Mouse (Mus musculus) limb, embryonic 15.5 days (tissue): ENCODE results near the gene Tspan18. TPM values are rescaled to one million over a fixed set of nuclear protein-coding genes. Genes with fewer than 3 reads are reported as not detected.

Experiments
- ATAC-seq: fragments of 200-750 bp; cut with Nextera tagmentation; 2 replicates; pipeline ENCODE4 v1.8.0; 2017; ENCODE audit warnings: low read depth, moderate TSS enrichment; ENCODE audit not compliant: insufficient number of reproducible peaks, low FRiP score, low TSS enrichment
- H3K27ac ChIP-seq: fragments of 300-500 bp; sonication (generic); 2 replicates; pipeline ENCODE4 v1.5.1; 2015; ENCODE audit warnings: moderate library complexity, mild to moderate bottlenecking, inconsistent platforms
- H3K27me3 ChIP-seq: fragments of 300-500 bp; sonication (generic); 2 replicates; pipeline ENCODE4 v1.6.1; 2015; ENCODE audit warnings: inconsistent platforms
- H3K36me3 ChIP-seq: fragments of 300-500 bp; sonication (generic); 2 replicates; pipeline ENCODE4 v1.6.1; 2015; ENCODE audit warnings: inconsistent platforms
- H3K4me1 ChIP-seq: fragments of 300-500 bp; sonication (generic); 2 replicates; pipeline ENCODE4 v1.6.1; 2015; ENCODE audit warnings: inconsistent platforms
- H3K4me2 ChIP-seq: fragments of 300-500 bp; sonication (generic); 2 replicates; pipeline ENCODE4 v1.6.1; 2015; ENCODE audit warnings: mild to moderate bottlenecking, inconsistent platforms
- H3K4me3 ChIP-seq: fragments of 300-500 bp; sonication (generic); 2 replicates; pipeline ENCODE4 v1.5.1; 2015; ENCODE audit warnings: mild to moderate bottlenecking, inconsistent platforms
- H3K9ac ChIP-seq: fragments of 300-500 bp; sonication (generic); 2 replicates; pipeline ENCODE4 v1.6.1; 2015; ENCODE audit warnings: inconsistent platforms
- H3K9me3 ChIP-seq: fragments of 300-500 bp; sonication (generic); 2 replicates; pipeline ENCODE4 v1.6.1; 2016; ENCODE audit warnings: inconsistent platforms
- WGBS: fragments of 180-500 bp; shearing (Covaris S2); methylation state at CpG from one replicate; pipeline ENCODE4 v1.1.7; 2015; 5-methylcytosine and 5-hydroxymethylcytosine counted together
- polyA plus RNA-seq: library from polyadenylated mRNA; unstranded; fragments of >200 nt; fragmentation: Nextera tagmentation; extraction: Ambion mirVana; gene quantifications from 2 replicates; pipeline ENCODE4 v1.2.1, GENCODE M21; 2015

Gene Tspan18
- polyA plus RNA-seq, 1 experiment from 2014 or later = 18.8 TPM

DNA sequence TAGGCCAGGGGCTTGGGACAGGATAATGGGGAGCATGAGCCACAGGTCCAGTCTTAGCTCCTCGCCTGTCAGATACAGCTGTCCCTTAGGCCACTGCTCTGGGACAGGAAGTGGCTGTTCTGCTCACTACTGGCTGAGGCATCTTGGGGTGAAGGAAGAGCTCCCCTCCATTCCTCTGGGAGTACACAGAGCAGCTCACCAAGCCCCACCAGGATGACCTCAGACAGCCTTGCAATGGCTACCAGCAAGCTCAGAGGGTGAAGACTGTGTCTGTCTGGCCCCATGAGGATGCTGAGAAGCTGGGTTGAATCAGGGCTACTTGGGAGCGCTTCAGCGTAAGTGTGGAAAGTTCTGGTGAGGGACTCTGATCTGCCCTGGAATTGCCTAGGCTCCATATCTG is 132.3 kb downstream of the Tspan18 start:
- peaks cover 24% of the 10 kb centered on the region for H3K4me1 ChIP-seq
- no peak for ATAC-seq
- 88% methylated on average over 3 of the region's 3 CpGs for WGBS
- no peaks in the 10 kb centered on the region for H3K27me3 ChIP-seq
- H3K36me3 ChIP-seq = peaks cover 10% of the 10 kb centered on the region; the same call in 1 of the 2 replicates
- no peaks in the 10 kb centered on the region for H3K9me3 ChIP-seq
- no peak overlapping the region for H3K4me3 ChIP-seq
- H3K4me2 ChIP-seq = no peak overlapping the region
- no peak overlapping the region for H3K27ac ChIP-seq
- no peak overlapping the region for H3K9ac ChIP-seq

DNA sequence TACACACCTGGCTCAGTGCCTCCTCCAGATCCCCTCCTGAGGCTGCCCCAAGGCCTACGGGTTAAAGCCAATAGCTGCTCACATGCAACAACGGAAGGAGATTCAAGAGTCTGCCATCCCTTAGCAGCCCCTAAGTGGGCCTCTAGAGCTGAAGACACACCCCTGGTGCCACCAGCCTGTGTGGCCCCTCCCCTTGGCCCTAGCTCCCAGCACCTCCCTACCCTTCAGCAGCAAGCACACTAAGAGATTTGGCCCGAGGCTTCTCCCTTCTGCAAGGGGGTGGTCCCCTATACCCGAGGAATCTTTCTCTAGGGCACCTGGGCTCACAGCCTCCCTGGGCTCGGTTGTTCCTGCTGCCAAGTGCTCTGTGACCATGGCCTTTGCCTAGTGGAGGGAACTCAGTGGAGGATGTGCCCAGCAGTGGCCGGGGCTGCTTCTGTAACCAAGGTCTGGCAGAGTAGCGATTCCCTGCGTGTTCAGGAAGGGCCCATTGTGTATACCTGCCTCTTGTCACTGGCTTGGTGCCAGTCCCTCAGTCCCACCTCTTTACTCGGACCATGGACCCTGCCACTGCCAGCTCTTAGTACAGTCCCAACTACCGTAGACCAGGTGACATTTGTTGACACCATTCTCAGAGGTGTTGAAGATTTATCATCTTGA is 133.5 kb downstream of the Tspan18 start:
- no peak for ATAC-seq
- Histone ChIP-seq H3K4me1 (peaks cover 24% of the 10 kb centered on the region), H3K36me3 (peaks cover 10% of the 10 kb centered on the region; the same call in 1 of the 2 replicates), H3K9me3 (no peaks in the 10 kb centered on the region), H3K27me3 (no peaks in the 10 kb centered on the region), H3K9ac (no peak overlapping the region), H3K27ac (0 out of 2 replicates have a peak overlapping the region, but pooled peaks have one; percentile 50), H3K4me2 (no peak overlapping the region), H3K4me3 (no peak overlapping the region)
- WGBS = 56% methylated on average over 10 of the region's 10 CpGs

GRCm38 (mm10) chr2:93199531-93199974 is 134.8 kb downstream of the Tspan18 start:
- 0 out of 2 replicates have a peak, but pooled peaks have one; percentile 3 for ATAC-seq
- Histone ChIP-seq H3K27ac (no peak overlapping the region; the same call in 1 of the 2 replicates), H3K27me3 (no peaks in the 10 kb centered on the region), H3K4me3 (no peak overlapping the region), H3K36me3 (peaks cover 6% of the 10 kb centered on the region; the same call in 1 of the 2 replicates), H3K9me3 (no peaks in the 10 kb centered on the region), H3K9ac (no peak overlapping the region), H3K4me1 (peaks cover 24% of the 10 kb centered on the region), H3K4me2 (no peak overlapping the region)
- WGBS = 44% methylated on average over 13 of the region's 13 CpGs

- WGBS = 13% methylated on average over 3 of the region's 3 CpGs
- H3K4me2 ChIP-seq = no peak overlapping the region
- no peak for ATAC-seq
- H3K27ac ChIP-seq = no peak overlapping the region
- no peaks in the 10 kb centered on the region for H3K9me3 ChIP-seq
- H3K4me1 ChIP-seq = peaks cover 24% of the 10 kb centered on the region
- no peak overlapping the region for H3K9ac ChIP-seq
- peaks cover 4% of the 10 kb centered on the region; the same call in 1 of the 2 replicates for H3K36me3 ChIP-seq
- no peaks in the 10 kb centered on the region for H3K27me3 ChIP-seq
- no peak overlapping the region for H3K4me3 ChIP-seq
These were observed 135.5 kb downstream of the Tspan18 start for GRCm38 (mm10) chr2:93198846-93199245.

GRCm38 (mm10) chr2:93193806-93194205 is 140.5 kb downstream of the Tspan18 start:
- no peak for ATAC-seq
- 81% methylated on average over 4 of the region's 4 CpGs for WGBS
- Histone ChIP-seq H3K27me3 (0 out of 2 replicates have a peak, but pooled peaks cover 10% of the 10 kb centered on the region), H3K9ac (no peak overlapping the region), H3K4me2 (no peak overlapping the region), H3K9me3 (no peaks in the 10 kb centered on the region), H3K4me1 (peaks cover 28% of the 10 kb centered on the region), H3K36me3 (no peaks in the 10 kb centered on the region), H3K27ac (no peak overlapping the region), H3K4me3 (no peak overlapping the region)

DNA sequence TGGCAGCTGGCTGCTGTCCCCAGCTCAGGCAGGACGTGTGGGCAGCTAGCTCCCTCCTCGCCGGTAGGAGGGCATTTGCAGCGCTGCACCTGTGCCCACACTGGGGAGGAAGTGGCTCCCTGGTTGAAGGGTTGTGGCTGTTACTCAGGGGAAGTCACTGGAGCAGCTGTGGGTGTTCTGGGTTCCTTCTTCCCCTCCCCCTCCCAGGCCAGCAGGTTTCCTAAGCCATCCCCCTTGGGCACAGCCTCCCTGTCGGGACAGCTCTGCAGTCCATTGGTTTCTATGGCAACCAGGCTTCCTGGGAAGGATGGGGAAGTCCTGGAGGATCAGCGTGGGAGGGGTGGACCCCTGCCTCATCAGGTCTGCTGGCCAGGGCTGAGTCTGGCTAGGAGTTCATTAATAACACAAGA is 141.6 kb downstream of the Tspan18 start:
- no peak for ATAC-seq
- peaks cover 40% of the 10 kb centered on the region for H3K4me1 ChIP-seq
- no peak overlapping the region for H3K9ac ChIP-seq
- peaks cover 17% of the 10 kb centered on the region; the same call in 1 of the 2 replicates for H3K27me3 ChIP-seq
- no peak overlapping the region for H3K4me2 ChIP-seq
- no peaks in the 10 kb centered on the region for H3K9me3 ChIP-seq
- no peak overlapping the region for H3K4me3 ChIP-seq
- WGBS = 13% methylated on average over 6 of the region's 6 CpGs
- no peak overlapping the region for H3K27ac ChIP-seq
- no peaks in the 10 kb centered on the region for H3K36me3 ChIP-seq

GRCm38 (mm10) chr2:93192182-93192560 is 142.1 kb downstream of the Tspan18 start:
- H3K9me3 ChIP-seq = no peaks in the 10 kb centered on the region
- no peak overlapping the region for H3K27ac ChIP-seq
- no peak overlapping the region for H3K4me2 ChIP-seq
- no peaks in the 10 kb centered on the region for H3K36me3 ChIP-seq
- H3K4me3 ChIP-seq = no peak overlapping the region
- peaks cover 44% of the 10 kb centered on the region for H3K4me1 ChIP-seq
- no peak for ATAC-seq
- 53% methylated on average over 9 of the region's 9 CpGs for WGBS
- no peak overlapping the region for H3K9ac ChIP-seq
- H3K27me3 ChIP-seq = peaks cover 19% of the 10 kb centered on the region; the same call in 1 of the 2 replicates

DNA sequence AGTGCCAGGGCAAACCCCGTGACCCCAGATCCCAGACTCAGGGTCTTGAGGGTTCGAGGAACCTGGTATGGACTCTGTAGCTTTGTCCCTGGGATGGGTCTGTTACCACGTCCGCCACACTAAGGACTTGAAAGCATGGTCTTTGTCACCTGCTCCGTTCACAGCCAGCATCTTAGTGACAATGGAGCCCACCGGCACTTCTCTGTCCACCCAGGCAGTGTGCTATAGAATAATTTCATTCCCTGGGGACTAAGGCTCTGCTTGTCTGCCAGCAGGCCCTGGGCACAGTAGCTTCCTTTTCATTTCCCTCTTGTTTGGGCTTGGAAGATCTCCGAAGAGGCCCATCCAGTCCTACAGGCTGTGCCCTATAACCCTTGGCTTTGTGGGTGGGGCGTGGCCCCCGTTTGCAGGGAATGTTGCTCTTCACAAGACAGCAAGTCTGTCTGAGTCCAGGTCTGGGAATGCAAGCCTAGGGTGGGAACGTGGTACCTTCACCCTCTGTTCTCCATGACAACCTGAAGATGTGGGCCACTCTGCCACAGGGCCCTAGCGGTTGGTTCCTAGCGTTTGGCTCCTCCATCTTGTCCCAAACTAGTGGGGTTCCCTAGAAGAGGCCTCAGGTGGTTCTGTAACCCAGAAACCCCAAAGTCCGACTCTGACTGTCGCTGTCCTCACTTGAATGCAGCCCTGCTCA is 142.7 kb downstream of the Tspan18 start:
- no peak overlapping the region for H3K27ac ChIP-seq
- H3K4me3 ChIP-seq = no peak overlapping the region
- H3K9ac ChIP-seq = no peak overlapping the region
- peaks cover 20% of the 10 kb centered on the region; the same call in 1 of the 2 replicates for H3K27me3 ChIP-seq
- no peaks in the 10 kb centered on the region for H3K9me3 ChIP-seq
- peaks cover 46% of the 10 kb centered on the region for H3K4me1 ChIP-seq
- WGBS = 80% methylated on average over 14 of the region's 14 CpGs
- ATAC-seq = no peak
- no peak overlapping the region for H3K4me2 ChIP-seq
- no peaks in the 10 kb centered on the region for H3K36me3 ChIP-seq

DNA sequence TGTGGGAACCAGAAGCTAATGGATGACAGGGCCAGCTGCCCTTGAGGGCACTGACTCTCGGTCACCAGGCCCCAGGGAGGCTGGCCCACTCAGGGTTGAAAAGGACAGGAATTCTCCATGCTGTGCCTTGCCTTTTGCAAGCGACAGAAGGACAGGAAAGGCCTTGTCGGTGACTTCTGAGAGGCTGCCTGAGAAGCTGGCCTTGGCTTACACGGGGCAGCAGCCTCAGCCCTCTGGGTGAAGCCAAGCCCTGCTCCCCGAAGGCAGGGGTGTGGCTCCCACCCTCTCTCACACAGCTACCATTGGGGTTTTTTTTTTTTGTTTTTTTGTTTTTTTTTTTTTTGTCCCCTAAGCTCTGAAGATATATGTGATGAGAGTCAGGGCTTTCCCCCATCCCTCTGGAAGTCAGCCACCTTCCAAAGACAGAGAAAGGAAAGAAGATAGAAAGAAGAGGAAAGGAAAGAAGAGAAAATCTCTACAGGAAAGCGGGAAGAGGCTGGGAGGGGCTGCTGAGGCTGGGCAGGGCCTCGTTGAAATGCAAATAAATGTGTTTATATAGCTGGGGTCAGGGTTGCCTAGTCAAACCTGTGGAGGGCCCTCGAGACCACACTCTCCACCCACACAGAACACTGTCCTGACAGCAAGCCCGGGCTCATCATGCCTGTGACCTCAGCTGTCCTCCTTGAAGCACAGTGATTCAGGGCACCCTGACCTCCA is 143.4 kb downstream of the Tspan18 start:
- ATAC-seq = no peak
- H3K4me2 ChIP-seq = no peak overlapping the region
- no peaks in the 10 kb centered on the region for H3K9me3 ChIP-seq
- no peak overlapping the region for H3K27ac ChIP-seq
- peaks cover 27% of the 10 kb centered on the region for H3K27me3 ChIP-seq
- WGBS = 34% methylated on average over 9 of the region's 9 CpGs
- H3K9ac ChIP-seq = no peak overlapping the region
- H3K36me3 ChIP-seq = no peaks in the 10 kb centered on the region
- peaks cover 46% of the 10 kb centered on the region for H3K4me1 ChIP-seq
- no peak overlapping the region for H3K4me3 ChIP-seq

DNA sequence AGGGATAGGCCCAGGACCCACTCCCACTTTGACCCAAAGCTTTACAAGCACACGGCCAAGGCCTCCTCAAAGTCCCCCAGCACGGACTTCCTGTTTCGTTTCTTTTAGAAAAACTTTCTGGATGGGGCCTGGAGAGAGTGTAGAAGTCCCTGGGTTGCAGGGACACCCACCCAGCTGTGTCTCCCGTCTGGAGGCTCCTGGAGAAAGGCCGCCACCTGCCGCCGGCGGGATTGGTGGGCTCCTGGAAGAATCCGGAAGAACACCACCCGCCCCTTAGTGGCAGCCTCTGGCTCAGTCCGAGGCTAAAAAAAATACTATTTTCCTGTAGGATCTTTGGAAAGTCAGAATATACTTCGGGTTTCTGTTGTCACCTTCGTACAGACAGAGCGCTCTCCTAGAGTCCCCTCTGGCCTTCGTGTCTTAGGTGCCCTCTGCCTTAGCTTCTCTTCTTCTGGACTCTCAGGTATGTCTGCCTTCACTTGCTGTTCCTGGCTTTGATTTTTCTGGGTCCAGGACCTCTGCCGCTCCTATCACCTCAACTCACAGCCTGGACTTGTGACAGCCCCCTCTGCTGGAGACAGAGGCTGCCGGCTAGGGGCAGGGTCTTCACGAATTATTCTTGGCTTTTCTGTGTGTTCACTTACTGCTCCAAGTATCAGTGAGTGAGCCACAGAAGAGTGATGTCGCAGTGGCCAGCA is 145.4 kb downstream of the Tspan18 start:
- Histone ChIP-seq H3K27ac (no peak overlapping the region), H3K9ac (peak overlapping the region; percentile 54), H3K36me3 (no peaks in the 10 kb centered on the region), H3K4me1 (peaks cover 46% of the 10 kb centered on the region), H3K4me2 (peak overlapping the region; percentile 100), H3K9me3 (no peaks in the 10 kb centered on the region), H3K4me3 (peak overlapping the region; percentile 68), H3K27me3 (peaks cover 34% of the 10 kb centered on the region)
- no peak for ATAC-seq
- 7% methylated on average over 19 of the region's 19 CpGs for WGBS

- peak overlapping the region; percentile 68 for H3K4me3 ChIP-seq
- H3K4me2 ChIP-seq = peak overlapping the region; percentile 100
- peak overlapping the region; percentile 54 for H3K9ac ChIP-seq
- no peaks in the 10 kb centered on the region for H3K9me3 ChIP-seq
- ATAC-seq = no peak
- peaks cover 42% of the 10 kb centered on the region for H3K4me1 ChIP-seq
- peak overlapping the region; percentile 54; the same call in 1 of the 2 replicates for H3K27ac ChIP-seq
- under 1% methylated on average over 53 of the region's 53 CpGs for WGBS
- H3K36me3 ChIP-seq = no peaks in the 10 kb centered on the region
- peaks cover 34% of the 10 kb centered on the region for H3K27me3 ChIP-seq
These were observed 146.1 kb downstream of the Tspan18 start for GRCm38 (mm10) chr2:93188020-93188760.
